Mouse (Mus musculus): ENCODE measurements around the gene Cadps.

The Cadps gene

DNA sequence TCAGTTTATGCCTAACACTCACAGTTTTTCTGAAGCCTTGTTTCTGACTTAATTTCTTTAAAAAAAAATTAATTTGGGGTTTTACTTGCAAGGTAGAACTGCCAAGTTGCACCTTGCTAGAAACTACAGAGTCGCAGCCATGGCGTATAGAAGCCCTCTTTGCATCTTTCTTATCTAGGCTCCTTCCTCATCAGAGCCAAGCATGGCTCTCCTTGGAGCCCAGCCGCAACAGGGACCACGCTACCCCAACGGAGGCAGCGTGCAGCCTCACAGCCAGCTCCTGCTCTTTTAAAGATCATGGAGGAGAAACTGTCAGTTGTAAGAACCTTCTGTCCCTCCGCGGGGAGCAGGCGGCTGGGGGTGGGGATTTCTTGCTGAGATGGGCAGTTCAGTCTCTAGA, 445.0 kb downstream of the Cadps start:
- no peak for DNase-seq

DNA sequence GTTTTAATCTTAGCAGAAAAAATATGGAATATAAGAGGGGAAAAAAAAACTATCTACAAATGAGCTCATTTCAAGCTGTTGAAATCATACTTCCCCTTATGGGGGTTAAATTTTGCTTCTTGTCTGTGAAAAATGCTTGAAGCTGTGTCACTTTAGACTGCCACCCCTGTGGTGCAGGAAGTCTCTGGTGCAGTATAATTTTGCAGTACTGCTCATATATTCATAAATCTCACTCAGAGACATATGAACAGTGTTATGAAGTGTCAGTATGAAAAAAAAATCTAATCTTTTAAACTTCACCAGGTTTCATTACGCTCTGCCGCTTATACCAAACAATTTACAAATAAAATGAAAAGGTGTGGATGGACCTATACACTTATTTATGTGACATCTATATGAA, 445.6 kb downstream of the Cadps start:
- no peak for DNase-seq

DNA sequence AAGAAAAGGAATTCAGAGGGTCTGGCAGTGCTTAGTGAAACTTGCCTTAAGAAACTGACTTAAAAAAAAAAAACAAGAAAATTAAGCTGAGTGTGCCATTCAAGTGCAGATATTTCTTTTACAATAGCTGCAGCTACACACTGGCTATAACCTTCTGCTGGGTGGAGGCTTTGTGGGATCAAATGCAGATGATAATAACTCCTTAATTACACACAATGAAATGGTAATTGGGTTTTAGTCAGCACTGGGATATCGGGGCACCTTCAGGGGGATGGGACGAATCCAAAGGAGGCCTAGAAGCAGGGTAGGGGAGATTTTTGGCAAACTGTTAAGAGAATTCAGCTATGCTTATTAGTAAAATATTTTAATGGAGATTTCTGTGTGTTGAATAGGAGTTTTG, 447.4 kb downstream of the Cadps start:
- DNase-seq = no peak

DNA sequence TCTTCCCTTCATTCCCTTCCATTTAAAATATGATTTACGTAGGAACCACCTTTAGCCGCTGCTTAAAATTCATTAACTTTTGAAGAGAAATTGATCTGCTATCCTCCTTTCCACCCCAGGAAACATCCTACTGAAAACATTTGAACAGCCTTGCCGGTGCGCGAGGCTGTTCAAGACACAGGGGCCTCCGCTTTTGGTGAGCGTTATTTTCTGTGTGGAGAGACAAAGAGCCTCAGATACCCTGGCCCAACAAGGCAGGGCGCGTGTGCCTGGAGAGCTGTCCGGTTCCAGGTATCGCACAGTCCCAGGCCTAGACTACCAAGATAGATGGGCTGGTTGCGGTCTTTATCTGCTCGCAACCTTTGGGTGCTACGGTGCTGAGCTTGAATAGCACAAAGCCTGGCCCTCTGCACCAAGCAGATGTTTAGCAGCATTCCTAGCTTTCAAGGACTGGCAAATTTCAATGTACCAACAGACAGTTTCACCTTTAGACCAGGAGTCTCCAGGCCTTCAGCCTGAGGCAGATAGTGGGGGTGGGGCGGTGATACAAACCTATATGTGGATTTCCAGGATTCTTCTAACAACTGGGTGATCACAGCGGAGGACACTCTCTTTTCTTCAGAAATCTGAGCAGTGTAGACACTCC, 472.5 kb downstream of the Cadps start:
- DNase-seq = no peak

DNA sequence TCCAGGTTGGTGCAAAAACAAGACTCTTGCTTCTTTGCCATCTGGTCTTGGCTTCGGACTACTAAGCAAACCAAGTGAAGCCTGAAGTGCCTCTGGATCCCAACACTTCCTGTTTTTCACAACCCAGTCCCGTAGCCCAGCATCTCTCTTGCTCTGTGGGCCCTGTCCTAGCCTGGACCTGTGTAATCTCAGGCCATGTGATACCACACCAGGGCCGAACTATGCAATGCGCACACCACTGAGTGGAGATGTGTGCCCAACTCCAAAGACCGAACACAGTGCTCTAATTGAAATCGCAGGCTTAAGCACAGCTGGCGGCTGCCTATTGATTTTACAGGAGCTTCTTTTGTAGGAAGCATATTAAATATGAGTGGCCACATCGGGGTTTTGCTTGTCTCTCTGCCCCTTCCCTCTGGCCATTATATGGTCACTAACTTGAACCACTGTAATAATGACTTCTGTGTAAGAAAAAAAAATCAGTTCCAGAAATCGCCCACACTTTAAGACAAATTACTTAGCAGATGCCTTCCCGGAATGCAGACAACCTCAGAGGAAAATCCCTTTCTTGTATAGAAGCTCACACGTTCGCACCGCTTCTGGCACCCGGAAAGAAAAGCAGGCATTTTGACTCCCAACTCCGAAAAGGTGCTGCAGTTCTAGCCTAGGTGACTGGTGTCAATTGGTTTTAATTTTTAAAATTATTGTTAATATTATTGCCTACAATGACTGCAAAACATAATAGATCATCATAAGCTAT, 473.4 kb downstream of the Cadps start:
- no peak for DNase-seq

DNA sequence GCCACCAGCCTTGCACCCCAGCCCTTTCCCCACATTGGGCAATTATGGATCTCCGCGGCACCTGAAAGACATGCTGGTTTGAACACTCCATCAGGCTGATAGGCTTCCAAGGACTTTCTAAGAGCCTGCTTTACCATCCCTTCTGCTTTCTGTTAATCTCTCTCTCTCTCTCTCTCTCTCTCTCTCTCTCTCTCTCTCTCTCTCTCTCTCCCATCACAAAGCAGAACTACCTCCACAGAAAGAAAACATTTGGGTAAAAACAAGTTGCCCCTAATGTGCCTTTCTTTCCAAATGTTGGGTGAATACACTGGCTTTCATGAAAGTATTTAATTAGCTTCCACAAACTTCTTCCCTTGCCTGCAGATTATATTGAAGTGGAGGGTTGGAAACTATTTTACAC, 474.8 kb downstream of the Cadps start, which contains the start of gene Fezf2:
Gene Fezf2, minus strand, starts transcription at position 101 of the 400 bp plus-strand sequence.
- no peak for DNase-seq

DNA sequence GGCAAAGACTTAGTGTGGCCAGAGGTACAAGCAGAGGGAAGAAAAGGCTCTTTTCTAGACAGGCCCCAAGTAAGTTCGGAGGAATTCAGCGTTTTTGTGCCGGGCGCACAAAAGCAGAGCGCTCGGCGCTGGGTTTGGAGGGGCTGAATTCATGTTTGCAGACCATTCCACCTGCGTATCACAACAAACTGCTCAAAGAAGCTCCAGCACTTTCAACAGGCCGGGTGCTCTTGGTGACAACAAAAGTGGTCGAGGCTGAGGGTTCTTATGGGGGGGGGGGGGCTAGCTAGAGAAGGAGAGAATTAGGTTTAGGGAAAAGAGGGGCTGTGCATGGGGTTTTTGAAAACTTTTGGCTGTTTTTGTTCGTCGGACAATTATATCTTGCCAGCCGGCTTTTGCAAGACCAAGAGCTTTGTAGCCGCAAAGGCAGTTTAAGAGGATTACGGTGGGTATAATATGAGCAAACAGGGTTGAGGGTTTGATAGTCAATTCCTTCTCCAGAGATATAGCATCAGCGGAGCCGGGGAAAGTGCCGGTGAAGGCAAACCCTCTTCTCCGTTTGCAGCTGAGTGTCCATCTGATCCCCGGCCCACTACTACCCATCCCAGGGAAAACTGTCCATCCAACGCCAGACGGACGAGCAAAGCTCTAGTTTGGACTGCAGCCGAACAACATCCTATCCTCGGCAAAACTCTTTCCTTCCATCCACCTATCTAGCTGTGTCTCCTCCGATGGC, 475.8 kb downstream of the Cadps start:
- no peak for DNase-seq

DNA sequence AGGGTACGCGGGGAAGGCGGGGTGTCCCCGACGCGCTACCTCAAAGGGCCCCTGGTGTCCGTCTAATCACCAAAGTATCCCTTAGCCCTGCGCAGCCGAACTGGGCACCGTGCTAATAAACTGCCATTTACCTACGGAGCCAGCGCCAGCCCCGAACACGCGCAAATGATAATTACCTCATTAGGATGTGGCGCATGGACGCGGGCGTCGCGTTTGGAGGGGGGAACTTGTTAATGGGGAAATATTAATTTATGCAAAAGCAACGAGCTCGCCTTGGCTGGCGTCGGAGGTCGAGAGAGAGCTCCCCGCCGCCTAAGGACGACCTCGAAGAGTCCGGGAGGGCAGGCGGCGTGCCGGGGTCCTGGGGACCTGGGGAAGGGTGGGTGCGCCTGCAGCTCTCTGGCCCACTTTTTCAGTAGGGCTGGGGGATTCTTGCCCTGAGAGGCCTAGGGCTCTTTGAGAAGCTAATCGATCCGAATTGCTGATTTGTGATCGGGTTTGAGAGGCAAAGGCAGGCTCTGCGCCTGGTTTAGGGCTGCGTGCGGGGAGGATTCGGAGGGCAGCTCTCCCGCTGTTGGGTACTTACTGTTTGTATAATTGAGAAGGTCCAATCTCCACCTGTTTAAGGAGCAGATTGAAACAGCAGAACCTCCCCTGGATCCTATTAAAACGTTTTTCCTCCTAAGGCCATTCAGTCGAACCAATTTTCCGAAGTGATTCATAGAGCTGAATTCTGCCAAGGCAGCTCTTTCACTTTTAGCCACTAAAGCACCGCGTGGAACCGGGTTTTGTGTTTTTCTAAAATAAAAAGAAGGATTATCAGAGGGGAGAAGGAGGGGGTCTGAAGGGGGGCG, 476.6 kb downstream of the Cadps start:
- no peak for DNase-seq

DNA sequence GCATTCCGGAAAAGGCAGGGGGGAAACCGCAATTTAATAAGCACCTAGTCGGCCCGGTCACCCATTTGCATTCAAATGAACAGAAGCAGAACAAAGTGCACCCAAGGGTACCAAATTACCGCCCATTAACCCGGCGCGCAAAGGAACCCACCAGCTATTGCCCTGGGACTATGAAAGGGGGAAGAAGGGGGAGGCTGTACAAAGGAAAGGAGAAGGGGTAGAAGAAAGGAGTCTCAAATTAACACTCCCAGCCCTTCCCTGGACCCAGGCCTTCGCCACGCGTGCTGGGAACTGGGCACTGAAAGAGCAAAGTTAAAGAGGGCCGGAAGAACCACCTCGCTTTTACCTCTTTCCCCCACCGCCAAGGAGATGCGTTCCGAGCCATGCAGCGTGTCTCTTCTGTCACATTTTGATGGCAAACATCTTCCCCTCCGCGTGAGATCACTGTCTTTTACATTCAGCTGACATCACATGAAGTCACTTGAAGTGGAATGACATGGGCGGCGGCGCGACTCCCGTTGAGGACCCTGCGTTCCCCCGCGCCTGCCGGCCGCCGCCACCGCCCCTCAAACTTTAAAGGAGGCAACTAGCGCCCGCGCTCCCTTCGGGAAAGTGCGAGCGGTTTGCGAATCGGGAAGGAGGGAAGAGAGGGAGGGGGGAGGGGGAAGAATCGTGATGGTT, 477.5 kb downstream of the Cadps start:
- DNase-seq = no peak

DNA sequence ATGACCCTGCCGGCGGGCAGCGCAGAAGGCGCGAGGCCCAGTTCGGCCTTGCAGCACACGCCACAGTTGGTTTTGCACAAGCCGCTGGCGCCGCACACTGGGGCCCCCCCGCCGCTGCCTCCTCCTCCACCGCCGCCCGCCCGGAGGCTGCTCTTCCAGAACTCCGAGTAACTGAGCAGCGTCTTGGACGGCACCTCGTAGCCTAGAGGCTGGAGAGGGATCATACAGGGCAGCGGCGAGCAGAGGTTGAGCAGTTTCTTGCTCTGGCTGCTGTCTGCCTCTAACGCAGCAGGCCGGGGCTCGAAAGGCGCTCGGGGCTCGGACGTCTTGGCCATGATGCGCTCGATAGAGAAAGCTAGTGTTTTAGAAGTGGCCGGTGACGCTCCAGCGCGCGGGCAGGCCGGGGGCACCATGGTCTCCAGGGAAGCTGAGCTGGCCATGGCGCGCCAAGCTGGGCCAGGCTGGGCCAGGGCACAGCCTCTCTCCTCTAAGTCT, 478.1 kb downstream of the Cadps start:
- no peak for DNase-seq

DNA sequence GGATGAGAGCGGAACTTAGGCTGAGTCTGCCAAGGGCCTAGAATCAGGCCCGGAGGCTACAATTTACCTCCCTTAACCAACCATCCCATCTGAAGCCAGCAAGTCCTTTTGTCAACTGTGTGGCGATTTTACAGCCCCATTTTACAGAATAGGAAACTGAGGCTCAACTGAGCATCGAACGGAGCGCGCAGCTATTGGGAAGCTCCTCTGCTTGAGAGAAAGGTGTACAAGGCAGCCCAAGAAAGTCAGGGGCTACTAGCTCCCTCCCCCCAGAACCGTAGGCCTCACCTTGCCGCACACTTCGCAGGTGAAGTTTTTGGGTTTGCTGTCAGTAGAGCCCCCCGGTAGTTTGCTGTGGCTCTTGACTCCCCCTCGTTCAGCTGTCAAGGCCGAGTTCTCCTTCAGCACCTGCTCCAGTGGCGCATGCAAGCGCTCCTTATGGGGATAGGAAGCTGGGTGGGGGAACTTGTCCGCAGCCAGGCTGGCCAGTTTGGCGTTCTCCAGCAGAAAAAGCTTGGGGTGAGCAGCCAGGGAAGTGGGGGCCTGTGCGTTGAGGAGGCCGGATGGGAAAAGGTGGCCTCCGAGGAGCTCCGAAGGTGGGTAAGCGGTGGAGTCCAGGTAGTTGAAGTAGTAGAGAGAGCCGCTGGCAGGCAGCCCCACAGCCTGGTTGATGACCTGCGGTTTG, 478.7 kb downstream of the Cadps start:
- no peak for DNase-seq

DNA sequence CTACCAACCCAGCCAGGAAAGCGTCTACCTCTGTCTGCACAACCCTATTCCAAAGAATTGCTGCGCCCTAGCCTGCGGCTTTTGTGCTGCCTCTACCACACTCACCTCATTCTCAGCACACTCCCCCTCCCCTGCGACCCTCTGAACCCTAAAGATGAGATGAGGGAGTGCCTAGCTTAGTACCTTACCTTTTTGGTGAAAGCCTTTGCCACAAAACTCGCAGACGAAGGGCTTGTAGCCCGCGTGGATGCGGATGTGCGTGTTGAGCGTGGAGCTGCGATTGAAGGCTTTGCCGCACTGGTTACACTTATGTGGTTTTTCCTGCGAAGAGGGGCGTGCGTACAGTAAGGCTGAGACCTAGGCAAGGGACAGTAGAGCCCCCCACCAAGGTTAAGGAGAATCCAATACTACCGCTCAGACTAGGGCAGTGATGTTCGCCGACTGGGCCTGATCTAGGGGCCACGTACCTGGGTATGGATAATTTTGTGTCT, 479.4 kb downstream of the Cadps start:
- DNase-seq = no peak

DNA sequence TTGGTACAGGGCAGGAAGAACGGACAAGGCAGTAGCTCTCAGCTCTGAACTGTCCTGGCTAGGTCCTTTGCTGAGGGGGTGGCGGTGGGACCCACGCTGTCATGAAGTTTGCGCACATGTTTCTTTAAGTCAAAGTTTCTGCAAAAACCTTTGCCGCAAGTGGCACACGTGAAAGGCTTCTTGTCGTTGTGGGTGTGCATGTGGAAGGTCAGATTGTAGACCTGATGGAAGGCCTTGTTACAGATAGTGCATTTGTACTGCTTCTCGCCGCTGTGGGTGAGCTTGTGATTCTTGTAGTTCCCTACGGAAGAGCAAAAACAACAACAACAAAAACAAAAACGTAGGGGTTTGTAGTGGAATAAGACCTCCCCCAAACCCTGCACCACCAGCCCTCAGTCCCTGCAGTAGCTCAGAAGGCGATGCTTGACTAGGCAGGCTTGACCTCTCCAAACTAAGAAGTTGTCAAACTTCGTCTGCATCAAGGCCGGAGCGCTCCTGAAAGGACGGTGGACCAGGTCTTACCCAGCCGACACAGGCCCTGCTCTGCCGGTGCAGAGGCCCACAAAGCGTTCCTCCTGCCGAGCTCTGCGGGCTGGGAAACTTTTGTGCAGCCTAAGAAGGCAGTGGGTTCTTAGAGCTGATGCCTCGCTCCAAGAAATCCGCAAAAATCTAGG, 480.3 kb downstream of the Cadps start:
- DNase-seq = no peak

DNA sequence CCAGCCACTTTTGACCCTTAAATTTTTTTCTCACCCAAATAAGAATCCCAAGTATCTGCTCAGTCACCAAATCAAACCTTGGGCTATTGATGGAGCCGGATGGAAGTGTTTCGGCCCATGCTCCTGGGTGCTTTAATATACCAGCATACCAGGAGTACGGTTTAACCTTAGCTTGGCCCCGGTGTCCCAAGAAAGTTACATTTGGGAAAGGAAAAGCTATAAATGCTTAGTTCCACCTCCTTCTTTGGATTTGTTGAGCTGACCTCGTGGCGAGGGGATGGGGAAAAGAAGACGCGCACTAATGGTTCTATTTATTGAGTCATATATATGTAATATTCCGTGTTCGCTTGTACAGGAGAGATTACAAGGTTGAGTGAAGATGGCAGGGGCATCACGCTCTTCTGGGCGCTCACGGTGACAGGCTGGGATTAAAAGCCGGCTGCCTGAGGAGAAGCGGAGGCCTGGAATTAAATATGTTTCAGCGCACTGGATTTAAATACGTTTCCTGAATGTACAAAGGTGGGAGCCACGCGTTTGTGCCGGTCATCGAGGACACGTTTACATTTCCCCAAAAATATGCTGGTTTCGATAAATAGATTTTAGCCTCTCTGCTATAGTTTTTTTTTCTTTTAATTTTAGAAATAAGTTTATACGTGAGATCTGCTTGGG, 481.0 kb downstream of the Cadps start:
- no peak for DNase-seq

DNA sequence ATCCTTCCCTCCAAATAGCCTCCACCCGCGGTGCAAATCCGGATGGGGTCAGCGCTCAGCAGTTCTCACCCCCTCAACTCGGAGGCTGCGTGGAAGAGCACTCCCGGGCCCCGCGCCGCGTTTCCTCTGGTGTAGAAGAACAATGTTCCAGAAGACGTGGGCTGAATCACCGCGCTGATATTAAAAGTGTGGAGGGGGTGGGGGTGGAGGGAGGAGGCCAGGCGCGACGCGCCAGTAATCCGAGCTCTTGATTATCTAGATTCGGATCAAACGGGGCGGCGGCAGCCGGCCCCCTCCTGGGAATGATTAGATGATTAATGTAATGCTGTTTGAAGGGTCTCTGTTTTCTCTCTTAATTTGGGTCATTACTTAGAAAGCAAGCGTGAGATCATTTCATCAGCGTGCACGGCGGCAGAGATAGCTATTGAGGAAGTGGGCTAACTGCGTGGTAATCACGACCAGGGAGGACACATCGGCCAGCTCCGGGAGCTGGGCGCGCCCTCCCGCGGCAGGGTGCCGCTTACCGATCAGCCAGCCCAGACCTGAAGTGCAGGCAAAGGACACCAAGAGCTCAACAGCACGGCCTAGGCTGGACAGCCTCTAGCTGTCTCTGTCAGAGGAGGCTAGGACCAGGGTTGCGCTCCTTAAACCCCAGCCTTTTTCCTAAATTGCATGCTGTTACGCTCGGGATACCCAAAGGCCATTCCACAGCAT, 481.6 kb downstream of the Cadps start:
- DNase-seq = no peak

DNA sequence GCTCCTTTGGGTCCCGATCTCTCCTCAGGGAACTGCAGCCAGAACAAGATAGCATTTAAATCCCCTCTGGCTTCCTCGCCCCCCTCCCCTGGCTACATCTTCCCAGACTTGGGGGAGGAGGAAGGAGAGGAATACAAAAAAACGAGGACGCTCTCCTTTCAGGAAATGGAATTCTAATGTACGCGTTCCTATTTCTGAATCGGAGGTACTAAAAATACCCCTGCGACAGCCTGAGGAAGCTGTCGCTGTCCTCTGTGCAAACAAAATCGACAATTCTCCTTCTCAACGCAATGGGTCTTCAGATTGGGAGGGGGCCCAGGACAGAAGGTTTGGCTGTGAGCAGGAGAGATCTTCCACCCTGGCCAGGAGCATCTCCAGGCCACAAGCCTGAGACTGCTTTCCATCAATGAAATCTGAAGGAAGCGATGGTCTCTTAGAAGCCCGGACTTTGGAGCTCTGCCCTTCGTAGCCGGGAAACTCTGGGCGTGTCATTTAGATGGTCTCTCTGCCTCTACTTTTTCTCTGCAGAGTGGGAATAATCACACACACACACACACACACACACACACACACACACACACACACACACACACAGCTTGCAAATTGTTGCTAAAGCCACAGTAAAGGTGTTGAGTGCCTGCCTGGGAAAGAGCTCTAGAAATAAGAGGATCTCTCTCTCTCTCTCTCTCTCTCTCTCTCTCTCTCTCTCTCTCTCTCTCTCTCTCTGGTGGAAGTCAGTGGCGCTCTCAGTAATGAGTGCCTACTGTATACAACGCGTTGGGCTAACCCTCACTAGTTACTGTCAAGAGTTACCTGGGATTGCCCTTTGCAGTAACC, 482.4 kb downstream of the Cadps start:
- no peak for DNase-seq

DNA sequence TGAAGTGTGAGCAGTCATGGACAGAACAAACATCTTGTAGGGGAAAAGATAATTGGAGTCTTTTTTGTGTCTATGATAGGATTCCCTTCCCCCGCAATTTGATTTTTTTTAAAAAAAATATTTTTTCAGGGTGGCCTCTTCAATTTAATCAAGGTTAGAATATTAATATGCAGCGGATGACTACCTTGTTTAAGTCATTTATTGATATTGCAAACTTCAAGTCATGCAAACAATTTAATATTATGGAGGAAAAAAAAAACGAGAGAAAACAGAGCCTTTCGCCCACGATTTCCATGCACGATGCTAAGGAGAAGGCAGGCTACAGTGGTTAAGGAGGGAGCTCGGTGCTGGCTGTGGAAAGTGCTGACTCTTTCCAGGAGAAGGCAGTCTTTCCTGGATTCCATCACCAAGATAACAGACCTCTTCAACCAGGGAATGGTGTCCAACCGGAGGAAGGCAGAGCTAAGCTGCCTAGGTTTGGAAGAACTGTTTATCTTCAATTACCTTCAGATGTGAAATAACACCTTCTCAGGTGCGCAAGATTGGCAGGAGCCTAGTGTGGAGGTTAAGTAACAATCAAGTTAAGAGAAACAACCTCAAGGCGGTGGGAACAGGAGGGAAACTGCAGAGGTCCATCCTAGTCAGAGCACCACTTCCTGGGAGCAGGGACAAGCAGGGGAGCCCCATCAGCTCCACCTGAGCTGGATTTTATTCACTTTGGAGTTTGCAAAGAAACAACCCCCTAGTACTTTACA, 483.9 kb downstream of the Cadps start:
- no peak for DNase-seq

Measured in lung, adult 18-20 months (tissue).